ENCODE assay signal across 8 mouse cellular contexts in genomic region chr7:81214153-81214907, GRCm38 (mm10). TPM values are rescaled to one million over a fixed set of nuclear protein-coding genes. Genes with fewer than 3 reads are reported as not detected.
DNase-seq lines count a peak whose midpoint lies in the region; ATAC-seq and TF ChIP-seq lines count a peak whose summit lies in the region.

No protein-coding gene starts in this region.

- no peaks in the 10 kb centered on the region for H3K9me3 ChIP-seq in kidney, embryonic 15.5 days (replicated peaks)
- H3K9me3 ChIP-seq in embryonic facial prominence, embryonic 11.5 days (replicated peaks; ENCODE audit: control insufficient read depth, low read length), result no peaks in the 10 kb centered on the region
- no peaks in the 10 kb centered on the region for H3K9me3 ChIP-seq in intestine, embryonic 15.5 days
- no peaks in the 10 kb centered on the region for H3K9me3 ChIP-seq in midbrain, postnatal 0 days (ENCODE audit: low read length)

- H3K4me1 ChIP-seq in kidney, embryonic 15.5 days, result peaks cover 44% of the 10 kb centered on the region
- peaks cover 9% of the 10 kb centered on the region for H3K4me1 ChIP-seq in embryonic facial prominence, embryonic 11.5 days (ENCODE audit: control insufficient read depth, insufficient read depth, low read length)
- H3K4me1 ChIP-seq in intestine, embryonic 15.5 days (replicated peaks), result peaks cover 18% of the 10 kb centered on the region
- H3K4me1 ChIP-seq in midbrain, postnatal 0 days (ENCODE audit: insufficient read depth, low read length), result no peaks in the 10 kb centered on the region

- H3K4me3 ChIP-seq in kidney, embryonic 15.5 days (replicated peaks), result peak overlapping the region; percentile 61
- H3K4me3 ChIP-seq in embryonic facial prominence, embryonic 11.5 days (ENCODE audit: low read depth, low read length), result peak overlapping the region; percentile 39
- H3K4me3 ChIP-seq in intestine, embryonic 15.5 days (replicated peaks), result peak overlapping the region; percentile 54
- H3K4me3 ChIP-seq in midbrain, postnatal 0 days (ENCODE audit: low read depth, low read length), result peak overlapping the region; percentile 47

- no peaks in the 10 kb centered on the region for H3K36me3 ChIP-seq in kidney, embryonic 15.5 days
- no peaks in the 10 kb centered on the region for H3K36me3 ChIP-seq in embryonic facial prominence, embryonic 11.5 days (replicated peaks; ENCODE audit: control insufficient read depth, insufficient read depth, low read depth, low read length)
- H3K36me3 ChIP-seq in intestine, embryonic 15.5 days, result no peaks in the 10 kb centered on the region
- no peaks in the 10 kb centered on the region for H3K36me3 ChIP-seq in midbrain, postnatal 0 days (ENCODE audit: insufficient read depth, low read length)

- H3K4me2 ChIP-seq in kidney, embryonic 15.5 days, result peak overlapping the region; percentile 85
- peak overlapping the region; percentile 48 for H3K4me2 ChIP-seq in embryonic facial prominence, embryonic 11.5 days (ENCODE audit: low read depth, low read length)
- peak overlapping the region; percentile 82 for H3K4me2 ChIP-seq in intestine, embryonic 15.5 days (replicated peaks)
- H3K4me2 ChIP-seq in midbrain, postnatal 0 days (ENCODE audit: low read depth, low read length, poor library complexity, severe bottlenecking), result peak overlapping the region; percentile 31

- H3K27me3 ChIP-seq in kidney, embryonic 15.5 days, result peaks cover 59% of the 10 kb centered on the region
- peaks cover 32% of the 10 kb centered on the region for H3K27me3 ChIP-seq in embryonic facial prominence, embryonic 11.5 days (ENCODE audit: control insufficient read depth, insufficient read depth, low read length)
- H3K27me3 ChIP-seq in intestine, embryonic 15.5 days (replicated peaks), result peaks cover 25% of the 10 kb centered on the region
- peaks cover 38% of the 10 kb centered on the region for H3K27me3 ChIP-seq in midbrain, postnatal 0 days (ENCODE audit: insufficient read depth, low read length)

- 0 out of 2 replicates have a peak, but pooled peaks have one; percentile 11 for ATAC-seq in kidney, embryonic 15.5 days (replicated peaks; ENCODE audit: low FRiP score)
- no peak for ATAC-seq in embryonic facial prominence, embryonic 11.5 days (replicated peaks; ENCODE audit: insufficient number of reproducible peaks, low FRiP score, low TSS enrichment, low read depth)
- ATAC-seq in intestine, embryonic 15.5 days, result no peak
- no peak for ATAC-seq in midbrain, postnatal 0 days (ENCODE audit: low FRiP score)

- TF ChIP-seq CTCF in midbrain, postnatal 0 days (IDR thresholded peaks at IDR 0.05), result no peak

- peak overlapping the region; percentile 60 for H3K9ac ChIP-seq in kidney, embryonic 15.5 days
- H3K9ac ChIP-seq in embryonic facial prominence, embryonic 11.5 days (replicated peaks; ENCODE audit: low read length), result peak overlapping the region; percentile 43
- H3K9ac ChIP-seq in intestine, embryonic 15.5 days, result peak overlapping the region; percentile 51
- no peak overlapping the region for H3K9ac ChIP-seq in midbrain, postnatal 0 days (replicated peaks; ENCODE audit: low read length, poor library complexity, severe bottlenecking)

- peak overlapping the region; percentile 86 for H3K27ac ChIP-seq in kidney, embryonic 15.5 days
- H3K27ac ChIP-seq in embryonic facial prominence, embryonic 11.5 days (replicated peaks; ENCODE audit: low read depth, low read length), result no peak overlapping the region
- no peak overlapping the region for H3K27ac ChIP-seq in intestine, embryonic 15.5 days
- H3K27ac ChIP-seq in midbrain, postnatal 0 days (ENCODE audit: low read depth, low read length), result no peak overlapping the region

- 5% methylated on average over 40 of the region's 40 CpGs for WGBS in kidney, embryonic 15.5 days
- WGBS in embryonic facial prominence, embryonic 11.5 days, result 4% methylated on average over 40 of the region's 40 CpGs
- WGBS in intestine, embryonic 15.5 days, result 7% methylated on average over 40 of the region's 40 CpGs
- WGBS in midbrain, postnatal 0 days, result 4% methylated on average over 40 of the region's 40 CpGs

- no peak for DNase-seq in kidney, postnatal 36 days
- peak; percentile 27 for DNase-seq in embryonic facial prominence, embryonic 11.5 days (ENCODE audit: low spot score)
- DNase-seq in midbrain, postnatal 0 days (ENCODE audit: low spot score), result no peak
- no peak for DNase-seq in c-Kit-positive CD71-positive TER-119-positive erythroid progenitor cells, embryonic 14.5 days (ENCODE audit: low spot score)
- DNase-seq in right cerebral cortex, adult 2 months (ENCODE audit: low spot score in 2 of 2), result no peak
- no peak for DNase-seq in spleen, postnatal 14 days (ENCODE audit: low spot score in 2 of 2)

RNA-seq across cellular contexts. Expression of gene Pde8a, which starts 0.9 kb away (rescaled TPM):
- 5.7 and 6.2 TPM in 2 replicates for polyA plus RNA-seq in kidney, embryonic 15.5 days (2015; fragmentation: Nextera tagmentation; extraction: Ambion mirVana)
- polyA plus RNA-seq in embryonic facial prominence, embryonic 11.5 days (2014; fragmentation: Nextera tagmentation; extraction: Ambion mirVana), result 4.1 and 5.0 TPM in 2 replicates
- 2.7 and 3.3 TPM in 2 replicates for polyA plus RNA-seq in intestine, embryonic 15.5 days (2015; fragmentation: Nextera tagmentation; extraction: Ambion mirVana)
- total RNA-seq in midbrain, postnatal 0 days (2014; rRNA removed), result 3.1 and 3.9 TPM in 2 replicates
- polyA plus RNA-seq in midbrain, postnatal 0 days (2015; fragmentation: Nextera tagmentation; extraction: Ambion mirVana), result 1.3 and 1.8 TPM in 2 replicates

Comparison
In these comparisons a context has a peak if more than half of its experiments do, and no peak if none do; other contexts are left out.
1. H3K4me2 ChIP-seq: peak in every context shown above with its lines; median percentile 85 in kidney, embryonic 15.5 days; 82 in intestine, embryonic 15.5 days; 48 in embryonic facial prominence, embryonic 11.5 days; 31 in midbrain, postnatal 0 days.